Mouse (Mus musculus): ENCODE measurements around the gene Pcgf1.

DNA sequence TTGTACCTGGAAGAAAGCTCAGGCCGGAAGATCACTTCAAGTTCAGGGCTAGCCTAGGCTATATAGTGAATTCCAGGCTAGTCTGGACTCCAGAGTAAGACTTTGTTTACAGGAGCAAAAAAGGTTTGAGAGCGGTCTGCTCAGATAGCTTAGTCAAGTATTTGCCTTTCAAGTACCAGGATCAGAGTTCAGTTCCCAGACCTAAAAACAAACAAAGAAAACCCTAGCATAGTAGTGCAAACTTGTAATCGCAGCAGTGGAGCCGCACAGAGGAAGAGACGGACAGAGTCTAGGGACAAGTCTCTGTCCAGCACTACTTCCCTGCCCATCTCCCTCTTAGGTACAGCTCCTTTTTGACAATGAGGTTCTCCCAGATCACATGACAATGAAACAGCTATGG, 2.5 kb downstream of the Pcgf1 start:
- TF ChIP-seq GATA1 (IDR thresholded peaks at IDR 0.05; ENCODE audit: borderline replicate concordance, low read length) (no peak), FLI1 (IDR thresholded peaks at IDR 0.05; ENCODE audit: low read length) (no peak)
